Mouse (Mus musculus): ENCODE data around the gene Gm17455.

Gene Gm17455

DNA sequence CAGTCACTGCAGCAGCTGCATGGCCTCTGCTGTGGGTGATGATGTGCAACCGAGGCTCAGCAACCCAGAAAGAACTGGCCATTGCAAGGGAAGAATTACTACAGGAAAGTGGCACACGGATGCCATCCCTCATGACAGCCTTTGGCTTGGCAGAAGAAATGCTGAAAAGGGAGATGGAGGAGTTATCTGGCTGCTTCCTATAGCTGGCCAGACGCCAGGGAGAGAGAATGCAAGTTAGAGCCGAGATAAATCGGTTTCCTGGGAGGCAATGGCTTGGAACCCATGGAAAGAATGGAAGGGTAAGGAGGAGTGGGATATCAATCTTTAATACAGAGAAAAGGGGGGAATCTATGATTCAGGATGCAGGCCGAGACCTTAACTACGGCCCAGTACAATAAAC is 4.6 kb upstream of the Gm17455 start:
- peaks cover 10% of the 10 kb centered on the region for H3K9me3 ChIP-seq (ENCODE audit: low read length)
- no peak for TF ChIP-seq CTCF (conservative IDR thresholded peaks at IDR 0.05; ENCODE audit: low read length)
- no peak for TF ChIP-seq NANOG (IDR thresholded peaks at IDR 0.05; ENCODE audit: borderline replicate concordance, low read length)
- TF ChIP-seq POU5F1 (IDR thresholded peaks at IDR 0.05; ENCODE audit: borderline replicate concordance, low read length), result no peak
- H3K36me3 ChIP-seq (ENCODE audit: insufficient read depth, low read length), result no peaks in the 10 kb centered on the region
- peaks cover 16% of the 10 kb centered on the region for H3K4me1 ChIP-seq (replicated peaks; ENCODE audit: low read depth, low read length)
- no peaks in the 10 kb centered on the region for H3K27me3 ChIP-seq (ENCODE audit: insufficient read depth, low read length)
- H3K4me3 ChIP-seq (replicated peaks; ENCODE audit: low read length), result no peak overlapping the region

- Histone ChIP-seq H3K27me3 (ENCODE audit: insufficient read depth, low read length) (no peaks in the 10 kb centered on the region), H3K4me1 (replicated peaks; ENCODE audit: low read depth, low read length) (peaks cover 9% of the 10 kb centered on the region), H3K4me3 (replicated peaks; ENCODE audit: low read length) (no peak overlapping the region), H3K9me3 (ENCODE audit: low read length) (peaks cover 10% of the 10 kb centered on the region), H3K36me3 (ENCODE audit: insufficient read depth, low read length) (no peaks in the 10 kb centered on the region)
- no peak for TF ChIP-seq POU5F1 (IDR thresholded peaks at IDR 0.05; ENCODE audit: borderline replicate concordance, low read length)
- no peak for TF ChIP-seq CTCF (conservative IDR thresholded peaks at IDR 0.05; ENCODE audit: low read length)
- no peak for TF ChIP-seq NANOG (IDR thresholded peaks at IDR 0.05; ENCODE audit: borderline replicate concordance, low read length)
These were observed 3.9 kb upstream of the Gm17455 start for GRCm38 (mm10) chr10:60395605-60396004.

DNA sequence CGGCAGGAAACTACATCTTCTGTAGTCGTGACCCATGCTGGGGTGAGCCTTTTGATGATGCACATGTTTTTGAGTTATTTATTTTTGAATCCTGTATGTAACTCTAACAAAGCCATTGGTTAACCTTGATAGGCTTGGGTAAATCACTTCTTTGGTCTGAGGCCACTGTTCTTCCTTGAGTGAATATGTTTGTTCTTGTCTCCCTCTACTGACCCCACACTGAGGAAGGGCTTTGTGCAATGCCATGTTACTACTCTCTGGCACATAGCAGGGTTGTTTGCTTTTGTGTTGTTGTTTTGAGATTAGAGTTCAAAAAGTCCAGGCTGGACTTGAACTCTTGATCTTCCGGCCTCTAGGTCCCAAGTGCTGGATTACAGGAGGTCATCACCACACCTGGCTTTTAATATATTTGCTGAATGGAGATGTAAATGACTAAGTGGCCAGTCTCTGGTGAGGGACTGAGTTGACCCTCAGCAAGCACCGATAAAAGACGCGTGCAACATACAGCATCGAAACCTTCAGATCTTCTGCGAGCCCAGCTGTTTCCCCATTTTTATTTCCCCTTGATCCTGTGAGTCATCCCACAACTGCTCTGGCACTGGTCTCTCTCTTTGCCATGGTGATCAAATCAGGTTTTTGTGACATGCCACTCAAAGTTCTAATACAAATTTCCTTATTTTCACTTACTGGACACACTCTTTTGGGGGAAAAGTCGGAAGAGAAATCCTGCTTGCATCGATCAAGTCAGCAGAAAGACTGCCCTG is 1.3 kb upstream of the Gm17455 start:
- TF ChIP-seq POU5F1 (IDR thresholded peaks at IDR 0.05; ENCODE audit: borderline replicate concordance, low read length), result no peak
- no peak for TF ChIP-seq NANOG (IDR thresholded peaks at IDR 0.05; ENCODE audit: borderline replicate concordance, low read length)
- no peak for TF ChIP-seq CTCF (conservative IDR thresholded peaks at IDR 0.05; ENCODE audit: low read length)
- no peak overlapping the region for H3K4me3 ChIP-seq (replicated peaks; ENCODE audit: low read length)
- peaks cover 10% of the 10 kb centered on the region for H3K9me3 ChIP-seq (ENCODE audit: low read length)
- H3K27me3 ChIP-seq (ENCODE audit: insufficient read depth, low read length), result no peaks in the 10 kb centered on the region
- H3K36me3 ChIP-seq (ENCODE audit: insufficient read depth, low read length), result no peaks in the 10 kb centered on the region
- H3K4me1 ChIP-seq (replicated peaks; ENCODE audit: low read depth, low read length), result peaks cover 2% of the 10 kb centered on the region; the same call in 1 of the 2 replicates

GRCm38 (mm10) chr10:60400507-60401295 is 1.2 kb downstream of the Gm17455 start:
- Histone ChIP-seq H3K27me3 (ENCODE audit: insufficient read depth, low read length) (peaks cover 3% of the 10 kb centered on the region; the same call in 1 of the 2 replicates), H3K4me1 (replicated peaks; ENCODE audit: low read depth, low read length) (peaks cover 2% of the 10 kb centered on the region; the same call in 1 of the 2 replicates), H3K9me3 (ENCODE audit: low read length) (no peaks in the 10 kb centered on the region), H3K4me3 (replicated peaks; ENCODE audit: low read length) (no peak overlapping the region), H3K36me3 (ENCODE audit: insufficient read depth, low read length) (no peaks in the 10 kb centered on the region)
- TF ChIP-seq NANOG (IDR thresholded peaks at IDR 0.05; ENCODE audit: borderline replicate concordance, low read length), result no peak
- TF ChIP-seq POU5F1 (IDR thresholded peaks at IDR 0.05; ENCODE audit: borderline replicate concordance, low read length), result no peak
- no peak for TF ChIP-seq CTCF (conservative IDR thresholded peaks at IDR 0.05; ENCODE audit: low read length)

GRCm38 (mm10) chr10:60405460-60406177 is 6.1 kb downstream of the Gm17455 start:
- Histone ChIP-seq H3K9me3 (ENCODE audit: low read length) (no peaks in the 10 kb centered on the region), H3K27me3 (ENCODE audit: insufficient read depth, low read length) (peaks cover 19% of the 10 kb centered on the region), H3K4me3 (replicated peaks; ENCODE audit: low read length) (no peak overlapping the region), H3K36me3 (ENCODE audit: insufficient read depth, low read length) (no peaks in the 10 kb centered on the region), H3K4me1 (replicated peaks; ENCODE audit: low read depth, low read length) (no peaks in the 10 kb centered on the region)
- TF ChIP-seq NANOG (IDR thresholded peaks at IDR 0.05; ENCODE audit: borderline replicate concordance, low read length) (no peak), POU5F1 (IDR thresholded peaks at IDR 0.05; ENCODE audit: borderline replicate concordance, low read length) (no peak), CTCF (conservative IDR thresholded peaks at IDR 0.05; ENCODE audit: low read length) (no peak)

- H3K4me3 ChIP-seq (replicated peaks; ENCODE audit: low read length), result no peak overlapping the region
These were observed 8.3 kb downstream of the Gm17455 start for GRCm38 (mm10) chr10:60407831-60408230.

DNA sequence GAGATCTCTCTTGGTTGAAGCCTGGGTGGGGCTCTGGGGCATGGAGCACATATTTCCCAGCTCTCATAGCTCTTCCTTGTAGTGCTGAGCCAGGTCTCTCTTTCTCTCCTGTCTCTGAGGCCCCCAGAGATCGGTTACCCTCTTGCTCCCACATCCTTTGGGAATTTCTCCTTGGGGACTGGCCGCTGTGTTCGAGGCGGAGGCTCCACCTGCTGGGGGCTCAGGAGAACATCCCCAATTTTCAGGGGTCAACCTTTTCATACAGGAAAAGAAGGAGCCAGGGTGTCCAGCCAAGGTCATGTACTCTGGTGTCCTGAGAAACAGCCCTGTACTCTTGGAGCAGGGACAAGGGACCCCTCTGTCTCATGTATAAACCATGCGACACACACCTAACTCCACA is 12.3 kb downstream of the Gm17455 start:
- Histone ChIP-seq H3K4me1 (replicated peaks; ENCODE audit: low read depth, low read length) (peaks cover 9% of the 10 kb centered on the region), H3K36me3 (ENCODE audit: insufficient read depth, low read length) (no peaks in the 10 kb centered on the region), H3K4me3 (replicated peaks; ENCODE audit: low read length) (no peak overlapping the region), H3K27me3 (ENCODE audit: insufficient read depth, low read length) (peaks cover 31% of the 10 kb centered on the region), H3K9me3 (ENCODE audit: low read length) (no peaks in the 10 kb centered on the region)
- TF ChIP-seq CTCF (conservative IDR thresholded peaks at IDR 0.05; ENCODE audit: low read length), result peak; percentile 42
- no peak for TF ChIP-seq NANOG (IDR thresholded peaks at IDR 0.05; ENCODE audit: borderline replicate concordance, low read length)

More at GRCm38 (mm10) chr10:60407831-60408230, 8.3 kb downstream of the Gm17455 start:
- TF ChIP-seq POU5F1 (IDR thresholded peaks at IDR 0.05; ENCODE audit: borderline replicate concordance, low read length) (no peak), NANOG (IDR thresholded peaks at IDR 0.05; ENCODE audit: borderline replicate concordance, low read length) (no peak), CTCF (conservative IDR thresholded peaks at IDR 0.05; ENCODE audit: low read length) (peak; percentile 97)
- Histone ChIP-seq H3K27me3 (ENCODE audit: insufficient read depth, low read length) (peaks cover 30% of the 10 kb centered on the region), H3K36me3 (ENCODE audit: insufficient read depth, low read length) (no peaks in the 10 kb centered on the region), H3K4me1 (replicated peaks; ENCODE audit: low read depth, low read length) (peaks cover 3% of the 10 kb centered on the region), H3K9me3 (ENCODE audit: low read length) (no peaks in the 10 kb centered on the region)

GRCm38 (mm10) chr10:60413756-60414155 is 14.2 kb downstream of the Gm17455 start:
- TF ChIP-seq CTCF (conservative IDR thresholded peaks at IDR 0.05; ENCODE audit: low read length), result no peak
- no peak for TF ChIP-seq NANOG (IDR thresholded peaks at IDR 0.05; ENCODE audit: borderline replicate concordance, low read length)
- TF ChIP-seq POU5F1 (IDR thresholded peaks at IDR 0.05; ENCODE audit: borderline replicate concordance, low read length), result no peak
- Histone ChIP-seq H3K9me3 (ENCODE audit: low read length) (no peaks in the 10 kb centered on the region), H3K4me1 (replicated peaks; ENCODE audit: low read depth, low read length) (peaks cover 9% of the 10 kb centered on the region), H3K4me3 (replicated peaks; ENCODE audit: low read length) (no peak overlapping the region), H3K27me3 (ENCODE audit: insufficient read depth, low read length) (peaks cover 23% of the 10 kb centered on the region), H3K36me3 (ENCODE audit: insufficient read depth, low read length) (no peaks in the 10 kb centered on the region)
